Mouse (Mus musculus): Measurements from ENCODE around the gene Ccl12.

Gene Ccl12

GRCm38 (mm10) chr11:82101529-82101928 lies at the start of gene Ccl12:
Gene Ccl12, plus strand, starts transcription at chr11:82101845.
- DNase-seq: no peak

DNA sequence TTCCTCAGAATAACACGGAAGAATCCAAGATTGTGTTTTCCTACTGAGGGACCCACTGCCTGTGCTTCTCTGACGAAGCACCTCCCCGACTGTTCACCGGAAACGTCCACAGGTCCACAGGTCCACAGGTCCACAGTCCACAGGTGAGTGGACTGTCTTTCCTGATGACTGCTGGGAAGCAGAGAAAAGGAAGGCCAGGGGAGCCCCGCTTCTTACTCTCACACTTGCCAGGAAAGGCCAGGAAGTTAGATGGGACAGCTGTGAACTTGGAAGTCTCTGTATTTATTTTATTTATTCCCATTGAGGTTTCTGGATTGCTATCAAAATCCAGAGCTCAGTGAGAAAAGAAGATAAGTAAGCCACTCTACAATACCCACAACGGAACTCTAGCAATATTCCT lies 47.8 kb upstream of the Ccl12 start:
- DNase-seq: no peak

GRCm38 (mm10) chr11:82057646-82058045 lies 44.0 kb upstream of the Ccl12 start, which contains the start of gene Ccl11:
Gene Ccl11, plus strand, starts transcription at chr11:82057823.
- DNase-seq: no peak

GRCm38 (mm10) chr11:82062226-82062625 lies 39.4 kb upstream of the Ccl12 start:
- no peak for DNase-seq

GRCm38 (mm10) chr11:82063454-82063853 lies 38.2 kb upstream of the Ccl12 start:
- no peak for DNase-seq

GRCm38 (mm10) chr11:82066953-82067571 lies 34.6 kb upstream of the Ccl12 start:
- DNase-seq: no peak

- DNase-seq: no peak
These were observed 30.6 kb upstream of the Ccl12 start for GRCm38 (mm10) chr11:82071076-82071475.

DNA sequence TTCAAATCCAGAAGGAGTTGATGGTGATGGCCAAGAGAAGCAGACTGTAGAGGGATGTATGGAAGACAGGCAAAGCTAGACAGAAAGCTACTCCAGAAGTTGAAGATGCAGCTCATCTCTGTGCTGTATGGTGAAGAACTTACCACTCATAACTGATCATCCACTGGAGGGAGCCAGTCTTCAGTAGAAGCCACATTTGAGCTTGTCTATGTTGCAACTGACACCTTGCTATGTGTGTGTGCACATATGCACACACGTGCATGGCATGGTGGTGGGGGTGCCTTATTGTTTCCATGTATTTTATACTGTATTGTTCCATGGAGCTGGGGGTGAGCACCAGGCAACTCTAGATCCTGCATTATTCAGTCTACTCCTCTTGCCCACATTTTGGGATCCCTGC lies 29.3 kb upstream of the Ccl12 start:
- no peak for DNase-seq

DNA sequence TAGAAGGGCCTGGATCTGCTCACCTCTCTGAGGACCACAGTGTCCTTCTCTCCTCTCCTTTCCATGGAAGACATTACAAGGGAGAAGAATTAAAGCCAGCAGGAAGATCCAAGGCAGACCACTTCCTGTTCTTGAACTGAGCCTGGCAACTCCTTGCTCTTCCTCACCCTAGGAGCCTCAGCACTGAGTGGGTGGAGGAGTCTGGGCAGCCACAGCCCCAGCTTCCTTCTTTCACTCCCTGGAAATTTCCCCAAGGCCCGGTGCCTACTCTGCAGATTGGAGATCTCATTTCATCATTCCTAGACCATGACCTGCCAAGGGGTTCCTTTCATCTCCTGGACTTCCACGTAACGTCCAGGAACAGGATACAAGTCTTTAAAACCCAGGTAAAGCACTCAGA lies 28.7 kb upstream of the Ccl12 start:
- DNase-seq: no peak

- DNase-seq: no peak
These were observed 28.0 kb upstream of the Ccl12 start for GRCm38 (mm10) chr11:82073686-82074085.

DNA sequence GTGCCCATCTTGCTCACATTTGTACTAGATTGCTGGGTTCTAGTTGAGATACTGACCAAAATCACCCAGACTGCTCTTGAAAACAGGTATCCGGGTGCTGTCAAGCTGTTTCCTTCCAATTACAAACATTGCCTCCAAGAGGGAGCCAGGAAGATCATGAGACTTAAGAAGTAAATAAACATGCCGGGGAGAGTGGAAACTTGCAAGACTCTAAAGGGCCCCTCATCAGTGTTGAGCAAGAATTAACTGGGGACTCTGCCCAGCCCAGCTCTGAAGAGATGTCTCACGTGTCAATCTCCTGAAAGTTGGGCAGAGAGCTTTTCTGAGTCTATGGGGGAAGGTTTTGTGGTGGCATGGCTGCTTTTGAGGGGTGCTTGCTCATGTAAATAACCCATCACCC lies 24.6 kb upstream of the Ccl12 start:
- DNase-seq: no peak

DNA sequence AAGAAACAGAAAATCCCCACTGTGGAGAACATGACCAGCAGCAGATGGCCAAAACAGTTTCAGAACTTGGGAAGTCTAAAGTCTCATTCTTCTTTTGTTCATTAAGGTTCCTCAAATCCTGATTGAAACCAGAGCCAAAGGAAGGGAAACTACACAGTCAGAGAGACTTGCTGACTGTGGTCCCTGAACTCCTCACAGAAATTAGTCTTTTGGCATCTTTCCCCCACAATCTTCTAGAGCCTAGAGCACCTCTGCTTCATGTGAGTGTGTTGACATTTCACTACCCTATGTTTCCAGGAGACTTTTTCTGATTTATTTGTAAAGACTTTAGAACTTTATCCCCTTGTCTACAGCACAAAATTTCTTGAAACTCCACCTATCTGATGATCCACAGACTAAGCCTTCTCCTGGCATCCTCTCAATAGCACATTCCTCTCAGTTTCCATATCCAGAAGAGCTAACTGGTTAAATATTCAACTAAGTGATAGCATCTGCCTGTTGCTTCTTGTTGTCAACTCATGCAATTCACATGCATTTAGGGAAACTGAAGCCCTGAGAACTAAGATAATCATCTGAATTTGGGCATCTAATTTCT lies 23.4 kb upstream of the Ccl12 start:
- no peak for DNase-seq

DNA sequence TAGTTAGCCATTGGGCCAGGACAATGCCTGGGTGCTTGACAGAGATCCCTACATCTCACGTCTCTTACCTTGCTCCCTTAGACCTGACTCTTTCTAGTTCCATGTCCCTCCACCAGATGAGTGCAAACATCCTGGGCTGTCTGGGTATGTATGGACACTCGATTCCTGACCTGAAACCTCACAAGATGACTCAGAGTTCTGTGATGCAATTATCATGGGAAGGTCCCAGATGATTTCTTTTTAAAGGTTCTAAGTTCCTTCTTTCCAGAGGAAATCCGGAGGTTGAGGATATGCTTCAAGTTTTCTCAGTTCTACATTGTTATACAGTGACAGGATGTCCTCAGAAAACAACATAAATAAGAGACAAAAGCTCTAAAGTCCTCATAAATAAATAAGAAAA lies 20.8 kb upstream of the Ccl12 start:
- DNase-seq: no peak

DNA sequence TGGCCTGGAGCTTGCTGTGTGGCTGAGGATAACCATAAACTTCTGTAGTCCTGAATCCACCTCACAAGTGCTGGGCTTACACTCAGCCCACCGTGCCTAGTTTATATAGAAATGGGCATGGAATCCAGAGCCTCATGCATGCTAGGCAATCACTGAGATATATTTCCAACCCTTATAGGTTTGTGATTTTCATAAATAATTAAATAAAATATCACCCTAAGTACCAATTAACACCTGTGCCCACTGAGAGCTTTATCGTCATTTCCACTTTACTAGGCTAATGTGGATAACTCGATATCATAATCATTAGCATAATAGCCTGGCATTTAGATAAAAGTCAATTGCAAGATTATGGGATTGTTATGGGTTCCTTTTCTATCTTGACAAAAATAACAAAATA lies 17.3 kb upstream of the Ccl12 start:
- DNase-seq: no peak

DNA sequence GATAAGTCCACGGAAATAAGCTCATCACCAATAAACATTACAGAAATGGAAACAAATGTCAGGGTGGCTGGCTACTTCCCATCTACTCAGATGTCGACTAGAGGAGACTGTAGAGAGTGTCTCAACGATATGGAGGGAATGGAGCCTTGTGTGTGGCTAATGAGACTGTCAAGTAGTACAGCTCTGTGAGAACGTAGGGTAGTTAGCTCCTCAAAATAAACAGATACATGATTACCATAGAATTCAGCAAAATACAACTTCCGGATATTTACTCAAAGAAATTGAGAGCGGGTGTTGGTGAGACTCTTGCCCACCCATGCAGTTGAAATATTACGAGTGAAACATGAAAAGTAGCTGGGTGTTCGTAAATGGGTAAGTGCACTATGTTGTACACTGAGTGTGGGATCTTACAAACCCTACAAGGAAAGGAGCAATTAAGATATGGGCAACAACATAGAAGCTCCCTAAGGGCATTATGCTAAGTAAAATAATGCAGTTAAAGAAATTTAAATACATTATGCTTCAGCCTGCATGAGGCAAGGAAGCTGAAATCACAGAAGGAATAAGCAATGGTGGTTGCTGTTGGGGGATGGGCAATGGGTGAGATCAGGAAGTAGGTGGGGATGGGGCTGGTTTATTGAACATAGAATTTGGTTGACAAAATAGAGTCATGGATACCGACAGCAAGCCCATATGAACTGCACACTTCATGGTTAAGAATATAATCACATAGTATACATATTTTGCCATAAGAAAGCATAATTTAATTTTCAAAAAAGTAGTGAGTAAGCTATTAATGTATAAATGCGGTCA lies 1.9 kb upstream of the Ccl12 start:
- DNase-seq: no peak

GRCm38 (mm10) chr11:82101087-82101486 lies 558 bp upstream of the Ccl12 start:
- no peak for DNase-seq

DNA sequence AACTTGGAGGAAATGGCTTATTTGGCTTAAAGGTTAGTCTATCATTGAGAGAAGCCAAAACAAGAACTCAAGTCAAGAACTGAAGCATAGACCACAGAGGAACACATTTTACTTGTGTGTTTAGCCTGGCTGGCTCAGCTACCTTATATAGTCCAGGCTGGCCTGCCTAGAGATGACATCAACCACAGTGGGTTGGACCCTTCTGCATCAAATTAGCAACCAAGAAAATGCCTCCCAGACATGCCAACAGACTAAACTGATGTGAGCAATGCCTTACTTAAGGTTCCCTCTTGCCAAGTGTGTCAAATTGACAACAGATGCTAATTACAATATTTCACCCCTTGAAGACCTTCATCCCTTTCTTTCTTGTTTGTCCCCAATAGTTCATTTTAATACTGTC lies 8.0 kb downstream of the Ccl12 start:
- DNase-seq: no peak

DNA sequence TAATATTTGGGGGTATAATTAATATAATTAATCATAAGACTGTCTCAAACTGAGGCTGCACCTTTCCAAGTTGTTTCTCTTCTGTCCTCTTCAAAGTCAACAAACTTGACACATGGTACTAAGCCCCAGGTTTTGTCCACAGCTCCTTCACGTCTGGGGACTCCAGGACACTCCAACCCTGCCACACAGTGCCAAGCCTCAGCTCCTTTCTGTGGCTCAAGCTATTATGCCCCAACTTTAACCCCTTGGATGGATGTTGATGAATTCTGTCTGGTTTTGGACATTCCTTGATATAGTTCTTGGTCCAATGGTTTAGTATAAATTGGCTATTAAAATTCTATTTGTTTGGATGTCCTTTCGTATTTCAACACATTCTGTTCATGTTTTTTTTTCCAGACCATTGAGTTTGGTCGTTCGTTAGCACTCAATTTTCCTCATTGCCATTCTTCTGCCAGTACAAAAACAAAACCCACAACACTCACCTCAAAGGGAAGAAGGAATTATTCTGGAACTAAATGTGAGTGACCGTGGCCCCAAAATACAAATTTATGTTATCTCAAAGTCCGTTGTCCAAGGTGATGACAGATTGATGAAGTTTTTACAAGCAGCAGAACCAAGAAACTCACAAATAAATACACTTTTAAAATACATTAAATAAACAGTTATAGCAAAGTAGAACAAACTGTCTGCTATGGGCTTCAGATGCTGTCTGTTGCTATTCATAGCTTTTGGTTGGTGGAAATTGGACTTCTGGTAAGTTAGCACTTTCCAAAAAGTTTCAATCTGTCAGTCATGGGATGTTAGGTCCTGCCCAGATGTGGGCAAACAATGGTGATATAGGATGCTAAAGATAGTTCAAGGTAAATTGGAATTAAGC lies 9.0 kb downstream of the Ccl12 start:
- no peak for DNase-seq

DNA sequence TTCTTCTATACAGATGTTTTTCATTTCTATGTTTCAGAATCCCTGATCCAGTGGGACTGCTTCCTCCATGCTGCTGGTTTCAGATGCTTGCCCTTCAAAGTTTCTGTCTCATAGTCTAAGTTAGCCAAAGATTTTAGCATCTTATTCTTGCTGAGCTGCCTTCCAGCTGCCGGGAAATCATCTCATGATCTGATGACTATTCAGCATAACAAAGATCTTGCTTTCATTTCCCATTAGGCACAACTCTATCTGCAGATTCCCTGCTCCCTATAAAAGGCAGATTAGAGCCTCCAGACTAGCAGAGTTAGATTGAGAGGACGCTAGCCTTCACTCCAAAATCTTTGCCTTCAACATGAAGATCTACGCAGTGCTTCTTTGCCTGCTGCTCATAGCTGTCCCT lies 13.2 kb downstream of the Ccl12 start, which contains the start of gene Ccl8:
Gene Ccl8 (plus strand): TSS at position 301 of the 400 bp plus-strand sequence.
- no peak for DNase-seq

DNA sequence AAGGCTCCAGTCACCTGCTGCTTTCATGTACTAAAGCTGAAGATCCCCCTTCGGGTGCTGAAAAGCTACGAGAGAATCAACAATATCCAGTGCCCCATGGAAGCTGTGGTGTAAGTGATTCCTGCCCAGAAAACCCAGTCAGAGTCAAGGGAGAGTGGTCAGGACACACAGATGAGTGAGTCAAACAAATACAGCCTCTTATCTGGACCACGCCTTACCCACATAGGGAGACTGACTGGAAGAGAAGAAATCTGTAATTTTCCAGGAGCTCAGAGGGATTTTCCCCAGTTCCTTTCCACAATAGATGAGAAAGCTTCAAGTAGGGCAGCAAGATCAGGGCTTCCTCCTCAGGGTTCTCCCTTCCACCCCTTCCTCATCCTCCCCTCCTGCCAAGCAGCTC lies 14.4 kb downstream of the Ccl12 start:
- DNase-seq: no peak

GRCm38 (mm10) chr11:82132977-82133376 lies 31.3 kb downstream of the Ccl12 start:
- DNase-seq: no peak

GRCm38 (mm10) chr11:82136196-82136595 lies 34.6 kb downstream of the Ccl12 start:
- no peak for DNase-seq

DNA sequence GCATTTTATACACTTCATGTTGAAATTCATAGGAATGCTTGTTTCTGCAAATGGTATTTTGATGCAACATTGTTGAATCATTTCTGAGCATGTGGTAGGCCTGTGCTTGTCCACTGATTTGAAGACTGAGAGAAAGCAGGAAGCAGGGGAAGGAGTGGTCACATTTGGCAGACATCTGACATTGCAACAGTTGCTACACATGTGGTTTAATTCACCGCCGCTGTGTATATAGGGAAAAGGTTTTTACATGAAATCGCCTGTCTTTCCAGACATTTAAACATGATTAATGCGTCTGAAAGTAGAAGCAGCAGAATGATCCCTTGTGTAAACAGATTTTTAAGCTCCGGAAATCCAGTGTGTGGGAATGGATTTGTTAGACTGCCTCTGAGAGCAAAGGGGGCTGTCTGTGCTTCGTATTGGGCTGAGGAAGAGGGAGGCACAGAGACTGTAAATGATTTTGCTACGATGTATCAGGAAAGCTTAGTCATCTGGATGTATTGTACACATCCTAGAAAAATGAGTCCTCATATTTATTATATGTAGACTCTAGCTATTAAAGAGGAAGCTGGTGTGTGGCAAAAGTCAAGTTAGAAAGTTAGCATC lies 37.9 kb downstream of the Ccl12 start:
- DNase-seq: no peak

All from kidney, postnatal 14 days (tissue).